Mouse (Mus musculus) mouse trophoblast stem cell (cell line): ENCODE data around the gene Olfr1477.
"Not testable (repeated sequence)": the region's sequence is repeated elsewhere in the genome, so short reads cannot be mapped to it uniquely, and the experiment has no call there.

Source experiments
- in situ Hi-C, 2 experiments: fragments of 300-500 bp; cut with MseI, MboI; formaldehyde crosslinking; loops; 2 replicates in 1 of 2; 3 replicates in 1 of 2; pipeline ENCODE4 v1.15.1; 2025

The Olfr1477 gene

GRCm38 (mm10) chr19:13500246-13500645, at the start of gene Olfr1477:
Gene Olfr1477 (plus strand): TSS chr19:13500546.
- in situ Hi-C loops: no loop called here

GRCm38 (mm10) chr19:13455986-13456385, 44.4 kb upstream of the Olfr1477 start, which contains the start of gene Olfr1472:
Gene Olfr1472 (minus strand): TSS chr19:13456086.
- in situ Hi-C loops: no loop called here

GRCm38 (mm10) chr19:13469265-13469664, 31.1 kb upstream of the Olfr1477 start, which contains the start of gene Olfr1474:
Gene Olfr1474 (plus strand): TSS chr19:13469565.
- in situ Hi-C loops: not testable (repeated sequence)

GRCm38 (mm10) chr19:13480096-13480495, 20.2 kb upstream of the Olfr1477 start, which contains the start of gene Olfr1475:
Gene Olfr1475 (minus strand): TSS chr19:13480196.
- in situ Hi-C loops: no loop called here

- in situ Hi-C loops: no loop called here
Observed at GRCm38 (mm10) chr19:13527613-13528012, 27.3 kb downstream of the Olfr1477 start, which contains the start of gene Olfr1480. Gene Olfr1480 (plus strand): TSS chr19:13527913.
